Mouse (Mus musculus) kidney, adult 2 months (tissue): ENCODE measurements around the gene Tmem151a. TPM values are rescaled to one million over a fixed set of nuclear protein-coding genes. Genes with fewer than 3 reads are reported as not detected.

Experiments used
- DNase-seq: peaks from one replicate; pipeline ENCODE4 v3.0.0; 2021
- H3K27ac ChIP-seq: fragments of 200-500 bp; 2 replicates; pipeline ENCODE4 v1.5.1; 2012; ENCODE audit warnings: low read depth, low read length, control low read depth, inconsistent platforms; ENCODE audit not compliant: insufficient read depth
- H3K27me3 ChIP-seq: fragments of 200-500 bp; replicated peaks from 2 replicates; pipeline ENCODE4 v1.6.1; 2012; ENCODE audit warnings: mild to moderate bottlenecking, moderate library complexity, low read length, inconsistent platforms; ENCODE audit not compliant: control insufficient read depth, insufficient read depth
- H3K36me3 ChIP-seq: fragments of 200-500 bp; 2 replicates; pipeline ENCODE4 v1.6.1; 2012; ENCODE audit warnings: mild to moderate bottlenecking, moderate library complexity, low read length, inconsistent platforms; ENCODE audit not compliant: control insufficient read depth, insufficient read depth
- H3K4me1 ChIP-seq: fragments of 200-500 bp; 2 replicates; pipeline ENCODE4 v1.6.1; 2011; ENCODE audit warnings: low read length; ENCODE audit not compliant: control insufficient read depth, insufficient read depth
- H3K4me3 ChIP-seq: fragments of 200-500 bp; 2 replicates; pipeline ENCODE4 v1.5.1; 2011; ENCODE audit warnings: mild to moderate bottlenecking, low read depth, low read length, control low read depth; ENCODE audit not compliant: insufficient read depth
- CTCF ChIP-seq: fragments of 200-500 bp; conservative IDR thresholded peaks from 2 replicates; pipeline ENCODE4 v1.5.1; 2011; ENCODE audit warnings: low read depth, mild to moderate bottlenecking, control low read depth, low read length, moderate library complexity, mixed read lengths; ENCODE audit not compliant: insufficient read depth, insufficient read length
- POLR2A ChIP-seq: fragments of 200-500 bp; IDR thresholded peaks from one replicate; pipeline ENCODE4 v1.6.1; 2011; ENCODE audit warnings: low read depth, low read length, control low read depth
- WGBS: fragments of 180-500 bp; shearing (Covaris S2); methylation state at CpG from one replicate; pipeline ENCODE4 v1.1.7; 2018; 5-methylcytosine and 5-hydroxymethylcytosine counted together
- polyA plus RNA-seq: library from polyadenylated mRNA; depleted of rRNA; stranded (reverse); fragments of >200 nt; gene quantifications from 2 replicates; pipeline ENCODE4 v1.2.3, GENCODE M21; 2012

Tmem151a gene
- polyA plus RNA-seq, 1 experiment, result 4.9 TPM

DNA sequence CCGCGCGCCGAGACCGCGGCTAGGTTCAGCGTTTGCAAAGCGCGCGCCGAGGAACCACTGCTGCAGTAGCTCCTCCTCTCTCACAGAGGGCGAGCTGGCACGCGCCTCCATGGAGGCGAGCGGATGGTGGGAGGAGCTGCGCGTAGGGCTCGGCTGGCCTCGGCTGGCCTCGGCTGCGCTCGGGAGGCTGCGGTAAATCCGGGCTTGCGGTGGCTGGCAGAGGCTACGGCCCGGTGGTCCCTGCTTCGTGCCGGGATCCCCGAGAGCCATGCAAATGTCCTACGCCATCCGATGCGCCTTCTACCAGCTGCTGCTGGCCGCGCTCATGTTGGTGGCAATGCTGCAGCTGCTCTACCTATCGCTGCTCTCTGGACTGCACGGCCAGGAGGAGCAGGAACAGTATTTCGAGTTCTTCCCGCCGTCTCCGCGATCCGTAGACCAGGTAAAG, 46.6 kb downstream of the Tmem151a start, which contains the start of the genes B4gat1 and AC124502.3:
TSS of gene B4gat1 (plus strand) at position 118 of the 448 bp plus-strand sequence.
TSS of gene AC124502.3 (plus strand) at position 183 of the 448 bp plus-strand sequence.
- H3K27me3 ChIP-seq, result no peaks in the 10 kb centered on the region
- peak within 1 kb of the TSS; percentile 77 for H3K4me3 ChIP-seq
- WGBS, result under 1% methylated on average over 44 of the region's 44 CpGs
- H3K36me3 ChIP-seq, result no peaks in the 10 kb centered on the region
- peak; percentile 92 for DNase-seq
- peaks cover 13% of the 10 kb centered on the region for H3K4me1 ChIP-seq
- peak within 1 kb of the TSS; percentile 19; the same call in 1 of the 2 replicates for H3K27ac ChIP-seq
- TF ChIP-seq CTCF, result peak; percentile 40; the same call in 1 of the 2 replicates
- TF ChIP-seq POLR2A, result no peak

DNA sequence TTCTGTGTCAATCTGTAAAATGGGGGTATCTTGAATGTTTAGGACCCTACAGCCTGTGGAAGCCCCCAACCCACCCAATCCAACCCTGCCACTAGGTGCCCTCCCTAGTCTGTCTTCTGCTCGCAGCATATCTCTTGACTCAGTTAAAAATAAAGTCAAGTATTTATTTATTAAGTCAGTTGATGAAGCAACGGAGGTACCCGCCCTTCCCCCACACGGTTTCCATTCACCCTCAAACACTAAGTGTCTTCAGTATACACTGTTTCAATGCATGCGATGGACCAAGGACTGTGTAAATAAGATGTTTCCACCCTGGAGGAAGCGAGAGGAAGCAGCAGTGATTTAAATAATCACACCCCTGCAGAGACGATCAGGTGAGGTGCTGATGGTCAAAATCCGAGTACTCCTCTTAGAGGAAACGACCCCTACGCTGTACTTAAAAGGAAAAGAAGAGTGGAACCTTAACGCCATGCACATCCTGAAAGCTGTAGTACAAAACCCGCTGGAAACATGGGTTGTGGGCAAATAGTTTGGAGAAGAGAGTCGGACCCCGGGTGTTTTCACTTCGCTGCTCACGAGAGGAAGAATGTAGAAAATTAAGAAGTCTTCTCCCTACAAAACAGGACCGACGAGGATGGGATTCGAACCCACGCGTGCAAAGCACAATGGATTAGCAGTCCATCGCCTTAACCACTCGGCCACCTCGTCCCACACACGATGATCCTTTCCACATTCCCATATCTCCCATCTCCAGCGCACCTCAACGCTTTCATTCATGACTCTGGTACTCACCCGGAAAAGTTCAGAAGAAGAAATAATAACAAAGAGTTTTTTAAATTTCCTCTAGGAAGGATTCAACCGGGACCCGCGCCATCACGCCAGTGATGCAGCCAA, 47.4 kb downstream of the Tmem151a start:
- H3K27me3 ChIP-seq, result no peaks in the 10 kb centered on the region
- H3K27ac ChIP-seq, result no peak overlapping the region
- 6% methylated on average over 32 of the region's 32 CpGs for WGBS

DNA sequence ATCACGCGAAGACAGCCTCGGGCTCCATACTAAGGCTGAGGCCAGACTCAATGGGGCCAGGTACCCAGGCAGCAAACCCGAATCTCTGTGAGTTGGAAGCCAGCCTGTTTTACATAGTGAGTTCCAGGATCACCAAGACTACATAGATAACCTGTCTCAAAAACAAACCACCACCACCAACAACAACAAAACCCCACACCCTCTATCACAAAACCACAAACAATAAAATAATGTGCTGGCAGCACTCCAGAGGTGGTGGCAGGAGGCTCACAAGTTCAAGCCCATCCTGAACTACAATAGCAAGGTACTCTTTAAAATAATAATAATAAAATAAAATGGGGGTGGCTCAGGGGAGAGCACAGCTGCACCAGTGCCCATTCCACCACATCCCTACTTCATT, 48.8 kb downstream of the Tmem151a start:
- H3K27ac ChIP-seq, result no peak overlapping the region
- no peak overlapping the region for H3K4me3 ChIP-seq
- no peak for DNase-seq
- H3K36me3 ChIP-seq, result no peaks in the 10 kb centered on the region
- WGBS, result 80% methylated on average over 4 of the region's 4 CpGs
- H3K4me1 ChIP-seq, result peaks cover 9% of the 10 kb centered on the region
- no peak for TF ChIP-seq POLR2A
- TF ChIP-seq CTCF, result no peak
- no peaks in the 10 kb centered on the region for H3K27me3 ChIP-seq

More for the DNA sequence above, 47.4 kb downstream of the Tmem151a start:
- H3K4me3 ChIP-seq, result peak overlapping the region; percentile 77
- DNase-seq, result peak; percentile 81
- H3K36me3 ChIP-seq, result no peaks in the 10 kb centered on the region
- no peak for TF ChIP-seq POLR2A
- TF ChIP-seq CTCF, result no peak
- peaks cover 13% of the 10 kb centered on the region for H3K4me1 ChIP-seq

- 84% methylated on average over 3 of the region's 3 CpGs for WGBS
Observed at GRCm38 (mm10) chr19:5032686-5033085, 52.6 kb downstream of the Tmem151a start.

GRCm38 (mm10) chr19:5026111-5026510, 59.2 kb downstream of the Tmem151a start:
- Histone ChIP-seq H3K4me1 (no peaks in the 10 kb centered on the region), H3K27ac (no peak overlapping the region), H3K36me3 (no peaks in the 10 kb centered on the region), H3K4me3 (no peak overlapping the region), H3K27me3 (no peaks in the 10 kb centered on the region)
- no peak for TF ChIP-seq CTCF
- no peak for TF ChIP-seq POLR2A
- DNase-seq, result no peak
- 88% methylated on average over 8 of the region's 8 CpGs for WGBS

More at GRCm38 (mm10) chr19:5032686-5033085, 52.6 kb downstream of the Tmem151a start:
- Histone ChIP-seq H3K36me3 (no peaks in the 10 kb centered on the region), H3K27ac (no peak overlapping the region), H3K4me3 (no peak overlapping the region), H3K27me3 (no peaks in the 10 kb centered on the region), H3K4me1 (no peaks in the 10 kb centered on the region)
- DNase-seq, result no peak
- TF ChIP-seq CTCF (no peak), POLR2A (no peak)

DNA sequence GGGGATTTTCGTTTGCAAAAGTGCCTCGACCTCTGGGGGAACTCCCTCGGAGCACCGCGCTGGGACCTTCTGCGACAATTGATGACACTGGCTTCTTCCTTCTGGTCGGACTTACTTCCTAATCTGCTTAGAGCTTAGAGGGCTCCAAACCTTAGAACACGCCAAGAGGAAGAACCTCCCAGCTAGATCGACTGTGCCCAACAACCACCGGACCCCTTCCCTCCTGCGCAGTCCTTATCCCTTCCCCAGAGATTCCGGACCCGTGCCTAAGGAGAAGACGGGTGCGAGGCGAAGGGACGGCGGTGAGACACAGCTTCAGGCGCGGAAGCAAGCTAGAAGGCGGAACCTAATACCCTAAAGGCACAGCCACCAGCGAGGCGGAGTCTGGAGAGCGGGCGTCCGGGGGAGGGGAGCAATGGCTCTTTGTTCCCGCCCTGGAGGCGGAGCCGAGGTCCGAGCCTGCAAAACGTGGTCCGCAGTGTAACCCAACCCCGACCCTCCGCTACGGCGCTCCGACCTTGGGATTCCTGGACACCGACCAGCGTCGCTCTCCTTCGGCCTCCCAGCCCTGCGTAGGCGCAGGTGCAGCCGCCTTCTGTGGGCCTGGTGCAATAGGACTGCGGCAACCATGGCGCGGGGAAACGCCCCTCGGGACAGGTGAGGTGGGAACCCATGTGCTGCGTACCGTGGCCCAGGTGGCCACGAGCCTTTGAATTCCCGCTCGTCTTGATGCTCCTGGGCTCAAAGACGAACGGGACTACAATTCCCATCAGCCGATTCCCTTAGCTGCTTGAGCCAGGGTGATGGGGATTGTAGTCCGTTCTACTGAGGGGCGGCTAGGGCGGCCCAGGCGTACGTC, 61.5 kb downstream of the Tmem151a start, which contains the start of gene Slc29a2:
TSS of gene Slc29a2 (plus strand) at position 240 of the 859 bp plus-strand sequence.
- Histone ChIP-seq H3K4me3 (peak within 1 kb of the TSS; percentile 98), H3K4me1 (no peaks in the 10 kb centered on the region), H3K27ac (peak within 1 kb of the TSS; percentile 91), H3K27me3 (no peaks in the 10 kb centered on the region), H3K36me3 (no peaks in the 10 kb centered on the region)
- under 1% methylated on average over 62 of the region's 62 CpGs for WGBS
- TF ChIP-seq POLR2A (peak; percentile 85), CTCF (no peak)
- peak; percentile 96 for DNase-seq
